Mouse (Mus musculus): ENCODE results near the gene Slfn9. TPM values are rescaled to one million over a fixed set of nuclear protein-coding genes. Genes with fewer than 3 reads are reported as not detected.
"Not testable (repeated sequence)": the region's sequence is repeated elsewhere in the genome, so short reads cannot be mapped to it uniquely, and the experiment has no call there.

Slfn9 gene
- total and polyA plus RNA-seq, 2 experiments from 2014 or later: 0.52 to 1.6 TPM

- no peak overlapping the region for H3K27ac ChIP-seq (ENCODE audit: low read depth, low read length)
- ATAC-seq (ENCODE audit: low FRiP score) (no peak), DNase-seq (ENCODE audit: low spot score) (no peak)
- TF ChIP-seq CTCF (IDR thresholded peaks at IDR 0.05): no peak
- peaks cover 40% of the 10 kb centered on the region for H3K27me3 ChIP-seq (ENCODE audit: insufficient read depth, low read length)
- H3K9me3 ChIP-seq (ENCODE audit: low read length): no peaks in the 10 kb centered on the region
- H3K36me3 ChIP-seq (ENCODE audit: insufficient read depth, low read length): no peaks in the 10 kb centered on the region
- H3K4me2 ChIP-seq (ENCODE audit: low read depth, low read length, poor library complexity, severe bottlenecking): peak overlapping the region; percentile 94
- H3K9ac ChIP-seq (replicated peaks; ENCODE audit: low read length, poor library complexity, severe bottlenecking): no peak overlapping the region
- 0 out of 2 replicates have a peak, but pooled peaks cover 4% of the 10 kb centered on the region for H3K4me1 ChIP-seq (ENCODE audit: insufficient read depth, low read length)
- H3K4me3 ChIP-seq (ENCODE audit: low read depth, low read length): peak overlapping the region; percentile 45
- 3% methylated on average over 29 of the region's 29 CpGs for WGBS
Measured at GRCm38 (mm10) chr11:82933186-82933585, 58.4 kb downstream of the Slfn9 start.

DNA sequence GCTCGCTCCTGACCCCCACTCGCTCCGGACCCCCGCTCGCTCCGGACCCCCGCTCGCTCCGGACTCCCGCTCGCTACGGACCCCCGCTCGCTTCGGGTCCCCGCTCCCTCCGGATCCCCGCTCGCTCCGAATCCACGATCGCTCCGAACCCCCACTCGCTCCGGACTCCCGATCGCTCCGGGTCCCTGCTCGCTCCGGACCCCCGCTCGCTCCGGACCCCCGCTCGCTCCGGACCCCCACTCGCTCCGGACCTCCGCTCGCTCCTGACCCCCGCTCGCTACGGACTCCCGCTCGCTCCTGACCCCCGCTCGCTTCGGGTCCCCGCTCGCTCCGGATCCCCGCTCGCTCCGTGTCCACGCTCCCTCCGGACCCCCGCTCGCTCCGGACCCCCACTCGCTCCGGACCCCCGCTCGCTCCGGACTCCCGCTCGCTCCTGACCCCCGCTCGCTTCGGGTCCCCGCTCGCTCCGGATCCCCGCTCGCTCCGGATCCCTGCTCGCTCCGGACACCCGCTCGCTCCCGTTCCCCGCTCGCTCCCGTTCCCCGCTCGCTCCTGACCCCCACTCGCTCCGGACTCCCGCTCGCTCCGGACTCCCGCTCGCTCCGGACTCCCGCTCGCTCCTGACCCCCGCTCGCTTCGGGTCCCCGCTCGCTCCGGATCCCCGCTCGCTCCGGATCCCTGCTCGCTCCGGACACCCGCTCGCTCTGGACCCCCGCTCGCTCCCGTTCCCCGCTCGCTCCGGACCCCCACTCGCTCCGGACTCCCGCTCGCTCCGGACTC lies 59.8 kb downstream of the Slfn9 start:
- ATAC-seq (ENCODE audit: low FRiP score); H3K9me3 ChIP-seq (ENCODE audit: low read length); DNase-seq (ENCODE audit: low spot score); H3K36me3 ChIP-seq (ENCODE audit: insufficient read depth, low read length); H3K27ac ChIP-seq (ENCODE audit: low read depth, low read length); H3K4me1 ChIP-seq (ENCODE audit: insufficient read depth, low read length): not testable (repeated sequence)
- Histone ChIP-seq H3K4me3 (ENCODE audit: low read depth, low read length) (peak overlapping the region; percentile 45), H3K4me2 (ENCODE audit: low read depth, low read length, poor library complexity, severe bottlenecking) (peak overlapping the region; percentile 94), H3K9ac (replicated peaks; ENCODE audit: low read length, poor library complexity, severe bottlenecking) (peak overlapping the region; percentile 42), H3K27me3 (ENCODE audit: insufficient read depth, low read length) (peaks cover 41% of the 10 kb centered on the region)
- under 1% methylated on average over 92 of the region's 119 CpGs for WGBS

GRCm38 (mm10) chr11:82931161-82931560 lies 60.5 kb downstream of the Slfn9 start:
- H3K4me1 ChIP-seq (ENCODE audit: insufficient read depth, low read length); DNase-seq (ENCODE audit: low spot score); H3K9me3 ChIP-seq (ENCODE audit: low read length); ATAC-seq (ENCODE audit: low FRiP score); H3K36me3 ChIP-seq (ENCODE audit: insufficient read depth, low read length); H3K27ac ChIP-seq (ENCODE audit: low read depth, low read length): not testable (repeated sequence)
- H3K4me2 ChIP-seq (ENCODE audit: low read depth, low read length, poor library complexity, severe bottlenecking): peak overlapping the region; percentile 94
- peaks cover 35% of the 10 kb centered on the region for H3K27me3 ChIP-seq (ENCODE audit: insufficient read depth, low read length)
- H3K9ac ChIP-seq (replicated peaks; ENCODE audit: low read length, poor library complexity, severe bottlenecking): peak overlapping the region; percentile 42; the same call in 1 of the 2 replicates
- WGBS: under 1% methylated on average over 43 of the region's 63 CpGs
- peak overlapping the region; percentile 45 for H3K4me3 ChIP-seq (ENCODE audit: low read depth, low read length)

DNA sequence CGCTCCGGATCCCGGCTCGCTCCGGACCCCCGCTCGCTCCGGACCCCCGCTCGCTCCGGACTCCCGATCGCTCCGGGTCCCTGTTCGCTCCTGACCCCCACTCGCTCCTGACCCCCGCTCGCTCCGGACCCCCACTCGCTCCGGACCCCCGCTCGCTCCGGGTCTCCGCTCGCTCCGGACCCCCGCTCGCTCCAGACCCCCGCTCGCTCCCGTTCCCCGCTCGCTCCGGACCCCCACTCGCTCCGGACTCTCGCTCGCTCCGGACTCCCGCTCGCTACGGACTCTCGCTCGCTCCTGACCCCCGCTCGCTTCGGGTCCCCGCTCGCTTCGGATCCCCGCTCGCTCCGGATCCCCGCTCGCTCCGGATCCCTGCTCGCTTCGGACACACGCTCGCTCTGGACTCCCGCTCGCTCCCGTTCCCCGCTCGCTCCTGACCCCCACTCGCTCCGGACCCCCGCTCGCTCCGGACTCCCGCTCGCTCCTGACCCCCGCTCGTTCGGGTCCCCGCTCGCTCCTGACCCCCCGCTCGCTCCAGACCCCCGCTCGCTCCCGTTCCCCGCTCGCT lies 61.2 kb downstream of the Slfn9 start:
- peak overlapping the region; percentile 94 for H3K4me2 ChIP-seq (ENCODE audit: low read depth, low read length, poor library complexity, severe bottlenecking)
- H3K4me3 ChIP-seq (ENCODE audit: low read depth, low read length): peak overlapping the region; percentile 45
- not testable (repeated sequence) for H3K4me1 ChIP-seq (ENCODE audit: insufficient read depth, low read length); H3K27ac ChIP-seq (ENCODE audit: low read depth, low read length); DNase-seq (ENCODE audit: low spot score); ATAC-seq (ENCODE audit: low FRiP score); H3K36me3 ChIP-seq (ENCODE audit: insufficient read depth, low read length); H3K9me3 ChIP-seq (ENCODE audit: low read length)
- 0 out of 2 replicates have a peak overlapping the region, but pooled peaks have one; percentile 36 for H3K9ac ChIP-seq (replicated peaks; ENCODE audit: low read length, poor library complexity, severe bottlenecking)
- 1% methylated on average over 59 of the region's 85 CpGs for WGBS
- H3K27me3 ChIP-seq (ENCODE audit: insufficient read depth, low read length): peaks cover 28% of the 10 kb centered on the region

DNA sequence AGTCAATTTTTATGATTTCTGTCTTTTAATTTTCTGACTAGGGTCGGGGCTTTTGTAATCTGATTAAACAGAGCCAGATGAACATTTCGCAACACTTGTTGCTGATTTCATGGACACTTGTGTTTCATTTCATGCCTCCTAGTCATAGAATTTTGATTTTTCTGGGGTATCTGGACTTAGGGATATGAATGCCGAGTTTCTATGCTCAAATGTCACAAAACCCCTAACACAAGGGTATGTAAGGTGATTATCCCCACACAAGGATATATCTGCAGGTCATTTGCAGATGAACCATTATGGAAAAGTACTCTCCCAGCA lies 62.0 kb downstream of the Slfn9 start:
- Histone ChIP-seq H3K27ac (ENCODE audit: low read depth, low read length) (no peak overlapping the region), H3K9me3 (ENCODE audit: low read length) (no peaks in the 10 kb centered on the region), H3K9ac (replicated peaks; ENCODE audit: low read length, poor library complexity, severe bottlenecking) (no peak overlapping the region), H3K27me3 (ENCODE audit: insufficient read depth, low read length) (peaks cover 28% of the 10 kb centered on the region), H3K4me3 (ENCODE audit: low read depth, low read length) (peak overlapping the region; percentile 45; the same call in 1 of the 2 replicates), H3K4me1 (ENCODE audit: insufficient read depth, low read length) (0 out of 2 replicates have a peak, but pooled peaks cover 4% of the 10 kb centered on the region), H3K36me3 (ENCODE audit: insufficient read depth, low read length) (no peaks in the 10 kb centered on the region), H3K4me2 (ENCODE audit: low read depth, low read length, poor library complexity, severe bottlenecking) (peak overlapping the region; percentile 94; the same call in 1 of the 2 replicates)
- TF ChIP-seq CTCF (IDR thresholded peaks at IDR 0.05): no peak
- no peak for DNase-seq (ENCODE audit: low spot score)
- 46% methylated on average over 3 of the region's 3 CpGs for WGBS
- no peak for ATAC-seq (ENCODE audit: low FRiP score)

Measured in midbrain, postnatal 0 days (tissue).